Mouse (Mus musculus) limb, embryonic 14.5 days (tissue): ENCODE data around the gene Junb. TPM values are rescaled to one million over a fixed set of nuclear protein-coding genes. Genes with fewer than 3 reads are reported as not detected.

Source experiments
- ATAC-seq: fragments of 200-750 bp; cut with Nextera tagmentation; 2 replicates; pipeline ENCODE4 v1.8.0; 2017; ENCODE audit warnings: low read depth, moderate number of reproducible peaks, moderate TSS enrichment; ENCODE audit not compliant: low FRiP score
- DNase-seq: peaks from one replicate; pipeline ENCODE4 v3.0.0-alpha.2; 2015; ENCODE audit warnings: low spot score
- H3K27ac ChIP-seq: fragments of 300-500 bp; sonication (generic); replicated peaks from 2 replicates; pipeline ENCODE4 v1.5.1; 2014; ENCODE audit warnings: low read depth, mild to moderate bottlenecking, low read length, moderate library complexity, mixed read lengths
- H3K27me3 ChIP-seq: fragments of 300-500 bp; sonication (generic); 2 replicates; pipeline ENCODE4 v1.6.1; 2014; ENCODE audit warnings: low read length, mixed read lengths; ENCODE audit not compliant: control insufficient read depth, insufficient read depth
- H3K36me3 ChIP-seq: fragments of 300-500 bp; sonication (generic); 2 replicates; pipeline ENCODE4 v1.6.1; 2014; ENCODE audit warnings: mild to moderate bottlenecking, low read length, moderate library complexity, mixed read lengths; ENCODE audit not compliant: control insufficient read depth, insufficient read depth
- H3K4me1 ChIP-seq: fragments of 300-500 bp; sonication (generic); 2 replicates; pipeline ENCODE4 v1.6.1; 2014; ENCODE audit warnings: antibody characterized with exemption, low read length, mixed read lengths; ENCODE audit not compliant: control insufficient read depth, insufficient read depth
- H3K4me2 ChIP-seq: fragments of 300-500 bp; sonication (generic); replicated peaks from 2 replicates; pipeline ENCODE4 v1.6.1; 2014; ENCODE audit warnings: low read depth, mild to moderate bottlenecking, low read length, moderate library complexity; ENCODE audit not compliant: severe bottlenecking
- H3K4me3 ChIP-seq: fragments of 300-500 bp; sonication (generic); replicated peaks from 2 replicates; pipeline ENCODE4 v1.5.1; 2014; ENCODE audit warnings: low read length
- H3K9ac ChIP-seq: fragments of 300-500 bp; sonication (generic); 2 replicates; pipeline ENCODE4 v1.6.1; 2014; ENCODE audit warnings: mild to moderate bottlenecking, low read depth, low read length, moderate library complexity; ENCODE audit not compliant: severe bottlenecking
- H3K9me3 ChIP-seq: fragments of 300-500 bp; sonication (generic); 2 replicates; pipeline ENCODE4 v1.6.1; 2016; ENCODE audit warnings: low read length; ENCODE audit not compliant: control insufficient read depth
- POLR2A ChIP-seq: fragments of 200-500 bp; IDR thresholded peaks from 2 replicates; pipeline ENCODE4 v1.8.0; 2012; ENCODE audit warnings: inconsistent platforms, mild to moderate bottlenecking, moderate library complexity, borderline replicate concordance; ENCODE audit not compliant: insufficient read depth, insufficient read length; ENCODE audit errors: extremely low read depth
- WGBS: fragments of 180-500 bp; shearing (Covaris S2); extraction: QIAGEN DNeasy Blood & Tissue Kit; methylation state at CpG from one replicate; pipeline ENCODE4 v1.1.7; 2014; 5-methylcytosine and 5-hydroxymethylcytosine counted together
- polyA plus RNA-seq, 2 experiments: library from polyadenylated mRNA; depleted of rRNA in 1 of 2; stranded (reverse) in 1 of 2; unstranded in 1 of 2; fragments of >200 nt; fragmentation: Nextera tagmentation in 1 of 2; extraction: Ambion mirVana in 1 of 2; gene quantifications; 2 replicates each; pipeline versions ENCODE4 v1.2.1 to v1.2.3; 2012 to 2014

Gene Junb
- polyA plus RNA-seq, 2 experiments = 11.3 to 18.0 TPM

DNA sequence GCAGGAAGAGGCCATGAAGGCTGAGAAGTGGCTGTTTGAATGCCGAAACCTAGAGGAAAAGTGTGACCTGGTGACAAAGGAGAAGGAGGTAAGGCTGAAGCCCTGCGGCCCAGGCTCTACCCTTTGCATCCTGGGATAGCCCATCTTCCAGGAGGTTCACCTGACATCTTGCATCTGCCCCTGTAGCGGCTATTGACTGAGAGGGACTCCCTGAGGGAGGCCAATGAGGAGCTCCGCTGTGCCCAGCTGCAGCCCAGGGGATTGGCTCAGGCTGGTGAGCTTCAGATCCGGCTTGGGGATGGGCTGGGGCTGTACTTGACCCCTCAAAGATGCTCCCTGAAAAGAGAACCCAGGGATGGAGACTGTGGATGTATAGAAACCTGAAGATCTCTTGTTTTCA lies 18.5 kb upstream of the Junb start:
- no peak overlapping the region for H3K27ac ChIP-seq
- no peaks in the 10 kb centered on the region; the same call in 1 of the 2 replicates for H3K4me1 ChIP-seq
- WGBS = 77% methylated on average over 5 of the region's 5 CpGs
- H3K4me3 ChIP-seq = no peak overlapping the region
- TF ChIP-seq POLR2A = no peak
- no peaks in the 10 kb centered on the region for H3K27me3 ChIP-seq
- 0 out of 2 replicates have a peak, but pooled peaks cover 6% of the 10 kb centered on the region for H3K36me3 ChIP-seq
- no peaks in the 10 kb centered on the region for H3K9me3 ChIP-seq
- ATAC-seq (no peak), DNase-seq (no peak)
- no peak overlapping the region for H3K4me2 ChIP-seq
- H3K9ac ChIP-seq = no peak overlapping the region

DNA sequence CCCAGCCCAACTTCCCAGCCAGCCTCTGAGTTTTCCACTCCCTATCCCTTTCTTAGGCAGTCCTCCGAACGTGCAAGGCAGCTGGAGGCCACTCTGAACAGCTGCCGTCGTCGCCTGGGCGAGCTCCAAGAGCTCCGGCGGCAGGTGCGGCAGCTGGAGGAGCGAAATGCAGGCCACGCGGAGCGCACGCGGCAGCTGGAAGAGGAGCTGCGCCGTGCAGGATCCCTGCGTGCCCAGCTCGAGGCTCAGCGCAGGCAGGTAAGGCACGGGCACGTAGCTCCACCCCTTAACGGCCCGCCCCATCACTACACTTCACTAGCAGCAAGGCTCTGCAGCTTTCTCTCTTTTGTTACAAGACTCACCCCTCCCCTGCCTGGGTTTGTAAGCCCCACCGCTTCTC lies 17.2 kb upstream of the Junb start:
- no peaks in the 10 kb centered on the region for H3K27me3 ChIP-seq
- WGBS = 17% methylated on average over 24 of the region's 25 CpGs
- H3K36me3 ChIP-seq = 0 out of 2 replicates have a peak, but pooled peaks cover 6% of the 10 kb centered on the region
- H3K4me3 ChIP-seq = no peak overlapping the region
- peak; percentile 50 for DNase-seq
- no peak for TF ChIP-seq POLR2A
- no peak overlapping the region for H3K9ac ChIP-seq
- peaks cover 4% of the 10 kb centered on the region for H3K4me1 ChIP-seq
- H3K4me2 ChIP-seq = no peak overlapping the region
- H3K27ac ChIP-seq = no peak overlapping the region
- H3K9me3 ChIP-seq = no peaks in the 10 kb centered on the region
- ATAC-seq = peak; percentile 61

DNA sequence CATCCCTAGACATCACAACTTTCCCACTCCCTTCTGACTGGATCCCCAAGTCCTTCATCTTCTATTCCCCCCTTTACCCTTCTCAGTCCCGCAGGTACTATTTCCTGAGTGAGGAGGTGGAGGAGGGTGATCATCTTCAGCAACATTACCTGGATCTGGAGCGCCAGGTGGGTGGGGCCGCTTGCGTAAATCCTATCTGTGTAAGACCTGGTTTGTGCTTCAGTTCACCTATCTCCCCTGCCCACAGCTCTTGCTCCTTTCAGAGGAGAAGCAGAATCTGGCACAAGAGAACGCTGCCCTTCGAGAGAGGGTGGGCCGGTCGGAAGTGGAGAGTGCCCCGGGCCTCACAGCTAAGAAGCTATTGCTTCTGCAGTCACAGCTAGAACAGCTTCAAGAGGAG lies 15.9 kb upstream of the Junb start:
- TF ChIP-seq POLR2A = no peak
- no peak for DNase-seq
- 91% methylated on average over 9 of the region's 9 CpGs for WGBS
- no peak overlapping the region for H3K27ac ChIP-seq
- no peak overlapping the region for H3K9ac ChIP-seq
- no peak for ATAC-seq
- H3K36me3 ChIP-seq = 0 out of 2 replicates have a peak, but pooled peaks cover 6% of the 10 kb centered on the region
- H3K9me3 ChIP-seq = no peaks in the 10 kb centered on the region
- no peak overlapping the region for H3K4me2 ChIP-seq
- H3K4me3 ChIP-seq = no peak overlapping the region
- no peaks in the 10 kb centered on the region for H3K27me3 ChIP-seq
- peaks cover 6% of the 10 kb centered on the region for H3K4me1 ChIP-seq

DNA sequence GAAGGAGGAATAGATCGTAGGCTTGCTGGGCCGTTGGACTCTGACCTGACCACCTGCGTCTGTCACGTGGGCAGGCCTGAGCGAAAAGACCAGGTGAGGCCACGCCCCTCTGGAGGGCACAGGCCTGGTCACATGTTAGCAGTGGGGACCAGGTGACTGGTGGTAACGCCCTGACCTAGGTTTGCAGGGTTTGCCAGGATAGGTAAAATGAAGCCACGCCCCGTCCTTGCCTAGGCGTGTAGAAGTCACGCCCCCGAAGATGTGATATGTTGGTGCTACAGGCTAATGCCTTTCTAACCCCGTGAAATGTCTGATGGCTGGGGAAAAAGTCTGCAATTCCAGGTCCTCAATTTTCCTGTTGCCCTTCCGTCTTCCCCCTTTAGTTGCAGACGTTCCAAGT lies 12.3 kb upstream of the Junb start:
- 1% methylated on average over 15 of the region's 15 CpGs for WGBS
- DNase-seq (peak; percentile 79), ATAC-seq (peak; percentile 19; the same call in 1 of the 2 replicates)
- Histone ChIP-seq H3K27ac (0 out of 2 replicates have a peak overlapping the region, but pooled peaks have one; percentile 43), H3K27me3 (no peaks in the 10 kb centered on the region), H3K4me3 (peak overlapping the region; percentile 67), H3K9ac (peak overlapping the region; percentile 69), H3K36me3 (0 out of 2 replicates have a peak, but pooled peaks cover 6% of the 10 kb centered on the region), H3K9me3 (no peaks in the 10 kb centered on the region), H3K4me1 (peaks cover 8% of the 10 kb centered on the region), H3K4me2 (peak overlapping the region; percentile 75)
- no peak for TF ChIP-seq POLR2A

DNA sequence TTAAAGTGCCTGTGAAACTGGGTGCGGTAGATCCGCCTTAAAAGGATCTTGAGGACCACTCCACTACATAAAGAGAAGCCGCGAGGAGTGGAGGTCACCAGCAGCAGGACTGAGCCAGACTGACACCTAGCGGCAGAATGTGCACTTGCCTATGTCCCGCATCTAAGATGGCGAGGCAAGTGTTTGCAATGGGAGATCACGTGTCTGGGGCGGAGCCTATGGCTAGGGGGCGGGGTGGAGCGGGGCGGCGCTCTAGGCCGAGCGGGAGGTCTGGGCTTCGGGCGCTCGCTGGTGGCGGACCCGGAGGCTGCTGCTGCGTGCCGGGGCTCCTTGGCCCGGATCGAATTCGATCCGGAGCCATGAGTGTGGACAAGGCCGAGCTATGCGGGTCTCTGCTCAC lies 11.8 kb upstream of the Junb start, which contains the start of gene Hook2:
Hook2 (plus strand) TSS at position 255 of the 400 bp plus-strand sequence.
- TF ChIP-seq POLR2A = peak; percentile 70; the same call in 1 of the 2 replicates
- ATAC-seq (peak; percentile 94), DNase-seq (peak; percentile 98)
- Histone ChIP-seq H3K4me1 (peaks cover 11% of the 10 kb centered on the region), H3K9ac (peak within 1 kb of the TSS; percentile 69), H3K36me3 (0 out of 2 replicates have a peak, but pooled peaks cover 6% of the 10 kb centered on the region), H3K4me2 (peak within 1 kb of the TSS; percentile 75), H3K27me3 (no peaks in the 10 kb centered on the region), H3K9me3 (no peaks in the 10 kb centered on the region), H3K27ac (peak within 1 kb of the TSS; percentile 44; the same call in 1 of the 2 replicates), H3K4me3 (peak within 1 kb of the TSS; percentile 67)
- WGBS = 5% methylated on average over 26 of the region's 28 CpGs
